Mouse (Mus musculus) hindbrain, embryonic 11.5 days (tissue): ENCODE results near the gene Mybpc3. TPM values are rescaled to one million over a fixed set of nuclear protein-coding genes. Genes with fewer than 3 reads are reported as not detected.
A peak's percentile ranks its signal among the peaks of the same experiment; 100 is the strongest.

ENCODE experiments used
- ATAC-seq: fragments of 200-750 bp; cut with Nextera tagmentation; 2 replicates; pipeline ENCODE4 v1.8.0; 2017; ENCODE audit warnings: mild to moderate bottlenecking, moderate TSS enrichment, moderate library complexity; ENCODE audit not compliant: low FRiP score
- DNase-seq: peaks from one replicate; pipeline ENCODE4 v3.0.0-alpha.2; 2015; ENCODE audit warnings: low spot score
- H3K27ac ChIP-seq: fragments of 300-500 bp; sonication (generic); 2 replicates; pipeline ENCODE4 v1.5.1; 2014; ENCODE audit warnings: mild to moderate bottlenecking, low read depth, low read length
- H3K27me3 ChIP-seq: fragments of 300-500 bp; sonication (generic); 2 replicates; pipeline ENCODE4 v1.6.1; 2014; ENCODE audit warnings: mild to moderate bottlenecking, low read length, moderate library complexity, mixed read lengths; ENCODE audit not compliant: control insufficient read depth, insufficient read depth
- H3K36me3 ChIP-seq: fragments of 300-500 bp; sonication (generic); 2 replicates; pipeline ENCODE4 v1.6.1; 2014; ENCODE audit warnings: mild to moderate bottlenecking, low read length, moderate library complexity, mixed read lengths; ENCODE audit not compliant: control insufficient read depth, insufficient read depth
- H3K4me1 ChIP-seq: fragments of 300-500 bp; sonication (generic); replicated peaks from 2 replicates; pipeline ENCODE4 v1.6.1; 2014; ENCODE audit warnings: low read length, mixed read lengths; ENCODE audit not compliant: control insufficient read depth, insufficient read depth
- H3K4me2 ChIP-seq: fragments of 300-500 bp; sonication (generic); replicated peaks from 2 replicates; pipeline ENCODE4 v1.6.1; 2014; ENCODE audit warnings: mild to moderate bottlenecking, low read depth, low read length
- H3K4me3 ChIP-seq: fragments of 300-500 bp; sonication (generic); 2 replicates; pipeline ENCODE4 v1.5.1; 2014; ENCODE audit warnings: low read depth, low read length
- H3K9ac ChIP-seq: fragments of 300-500 bp; sonication (generic); 2 replicates; pipeline ENCODE4 v1.6.1; 2014; ENCODE audit warnings: low read depth, low read length
- H3K9me3 ChIP-seq: fragments of 300-500 bp; sonication (generic); 2 replicates; pipeline ENCODE4 v1.6.1; 2016; ENCODE audit warnings: low read length; ENCODE audit not compliant: control insufficient read depth
- WGBS: fragments of 180-500 bp; shearing (Covaris S2); extraction: QIAGEN DNeasy Blood & Tissue Kit; methylation state at CpG from one replicate; pipeline ENCODE4 v1.1.7; 2014; 5-methylcytosine and 5-hydroxymethylcytosine counted together
- polyA plus RNA-seq: library from polyadenylated mRNA; unstranded; fragments of >200 nt; fragmentation: Nextera tagmentation; extraction: Ambion mirVana; gene quantifications from 2 replicates; pipeline ENCODE4 v1.2.1, GENCODE M21; 2014

The Mybpc3 gene
- polyA plus RNA-seq, 1 experiment from 2014 or later, result not detected

DNA sequence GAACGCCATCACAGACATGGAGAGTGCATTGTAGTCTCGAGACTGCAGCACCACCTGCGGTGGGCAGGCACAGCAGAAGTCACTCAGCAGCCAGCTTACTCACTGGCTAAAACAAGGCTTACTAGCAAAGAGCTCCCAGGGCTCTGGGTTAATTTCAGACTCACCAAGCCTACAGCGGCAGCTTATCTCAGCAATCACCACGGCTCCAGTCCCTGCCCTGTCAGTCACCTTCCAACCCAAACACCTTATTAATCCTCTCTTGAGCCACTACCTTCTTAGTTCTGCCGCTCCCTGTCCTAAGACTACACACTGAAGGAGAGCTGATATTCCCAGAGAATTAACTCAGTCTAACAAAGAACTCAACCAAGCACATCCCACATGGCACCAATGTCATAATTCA lies 58.3 kb downstream of the Mybpc3 start:
- Histone ChIP-seq H3K4me3 (no peak overlapping the region), H3K9ac (no peak overlapping the region), H3K27me3 (no peaks in the 10 kb centered on the region), H3K4me1 (no peaks in the 10 kb centered on the region), H3K9me3 (no peaks in the 10 kb centered on the region), H3K4me2 (no peak overlapping the region), H3K27ac (no peak overlapping the region), H3K36me3 (peaks cover 3% of the 10 kb centered on the region; the same call in 1 of the 2 replicates)
- ATAC-seq (no peak), DNase-seq (no peak)
- 77% methylated on average over 6 of the region's 6 CpGs for WGBS

DNA sequence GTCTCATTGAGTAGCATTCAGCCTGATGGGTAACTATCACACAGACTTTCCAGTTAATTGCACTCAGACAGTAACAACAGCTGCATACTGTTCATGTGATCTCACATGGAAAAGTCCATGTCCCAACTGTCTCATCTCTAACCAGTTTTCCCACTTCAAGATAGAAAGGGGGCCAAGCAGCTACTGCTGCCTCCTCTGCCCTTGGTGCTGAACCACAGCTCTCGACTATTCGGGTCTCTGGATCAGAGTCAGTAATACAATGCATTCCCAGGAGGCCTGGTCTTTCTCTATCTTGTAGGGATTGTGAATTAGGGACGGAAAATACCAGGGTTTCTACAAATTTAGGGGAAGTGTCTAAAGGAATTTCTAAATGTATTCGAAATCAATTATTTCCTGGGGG lies 61.9 kb downstream of the Mybpc3 start:
- Histone ChIP-seq H3K27me3 (no peaks in the 10 kb centered on the region), H3K9me3 (no peaks in the 10 kb centered on the region), H3K4me2 (no peak overlapping the region), H3K27ac (no peak overlapping the region), H3K36me3 (no peaks in the 10 kb centered on the region), H3K9ac (no peak overlapping the region), H3K4me1 (no peaks in the 10 kb centered on the region), H3K4me3 (no peak overlapping the region)
- ATAC-seq, result no peak
- no peak for DNase-seq
- 41% methylated on average over 4 of the region's 4 CpGs for WGBS

GRCm38 (mm10) chr2:91180706-91181105 lies 62.8 kb downstream of the Mybpc3 start:
- H3K9ac ChIP-seq, result no peak overlapping the region
- no peak overlapping the region for H3K4me2 ChIP-seq
- no peaks in the 10 kb centered on the region for H3K4me1 ChIP-seq
- no peak for ATAC-seq
- H3K4me3 ChIP-seq, result no peak overlapping the region
- H3K27me3 ChIP-seq, result no peaks in the 10 kb centered on the region
- H3K27ac ChIP-seq, result no peak overlapping the region
- 78% methylated on average over 5 of the region's 5 CpGs for WGBS
- H3K9me3 ChIP-seq, result no peaks in the 10 kb centered on the region
- DNase-seq, result no peak
- no peaks in the 10 kb centered on the region for H3K36me3 ChIP-seq

GRCm38 (mm10) chr2:91182016-91182404 lies 64.1 kb downstream of the Mybpc3 start:
- no peak for ATAC-seq
- peak; percentile 39 for DNase-seq
- peak overlapping the region; percentile 64 for H3K9ac ChIP-seq
- H3K4me3 ChIP-seq, result peak overlapping the region; percentile 94
- H3K27me3 ChIP-seq, result no peaks in the 10 kb centered on the region
- no peaks in the 10 kb centered on the region for H3K4me1 ChIP-seq
- no peaks in the 10 kb centered on the region for H3K36me3 ChIP-seq
- peak overlapping the region; percentile 82 for H3K4me2 ChIP-seq
- no peaks in the 10 kb centered on the region for H3K9me3 ChIP-seq
- WGBS, result 12% methylated on average over 8 of the region's 8 CpGs
- peak overlapping the region; percentile 80 for H3K27ac ChIP-seq

DNA sequence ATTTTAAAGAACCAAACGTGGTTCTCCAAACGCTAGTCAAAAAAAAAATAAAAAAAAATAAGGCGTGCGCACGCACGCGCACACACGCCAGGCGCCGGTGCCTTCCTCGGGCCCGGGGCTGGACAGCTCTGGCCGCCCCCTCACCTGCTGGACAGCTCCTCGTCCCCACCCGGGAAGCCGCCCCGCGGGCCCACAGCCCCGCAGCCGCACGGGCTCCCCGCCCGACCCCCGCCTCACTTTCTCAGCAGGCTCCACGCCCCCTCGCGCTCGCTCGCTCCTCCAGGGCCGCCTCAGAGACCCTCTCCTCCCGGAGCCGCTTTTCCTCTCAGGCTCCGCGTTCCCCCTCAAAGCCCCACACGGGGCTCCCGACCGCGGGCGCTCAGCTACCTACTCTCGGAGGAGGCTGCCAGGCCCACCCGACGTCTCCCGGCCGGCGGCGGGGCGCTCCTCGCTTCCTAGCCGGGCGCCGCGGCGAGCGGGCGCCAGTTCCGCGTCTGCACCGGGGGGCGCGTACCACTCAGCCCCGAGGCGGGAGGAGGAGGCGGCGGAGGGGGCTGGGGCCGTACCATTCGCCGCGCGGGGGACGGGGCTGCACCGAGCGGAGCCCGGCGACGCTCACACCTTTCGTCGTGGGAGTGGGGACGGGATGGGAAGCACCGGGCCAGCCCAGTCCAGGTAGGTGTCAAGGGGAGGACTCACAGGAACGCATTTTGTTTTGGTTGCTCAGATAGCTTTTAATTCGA lies 64.6 kb downstream of the Mybpc3 start:
- Histone ChIP-seq H3K36me3 (no peaks in the 10 kb centered on the region), H3K4me1 (no peaks in the 10 kb centered on the region), H3K9ac (peak overlapping the region; percentile 64), H3K4me3 (peak overlapping the region; percentile 94), H3K27me3 (no peaks in the 10 kb centered on the region), H3K4me2 (peak overlapping the region; percentile 82), H3K9me3 (no peaks in the 10 kb centered on the region), H3K27ac (peak overlapping the region; percentile 80)
- DNase-seq (peak; percentile 87), ATAC-seq (peak; percentile 95)
- under 1% methylated on average over 71 of the region's 81 CpGs for WGBS

- peak; percentile 96 for ATAC-seq
- Histone ChIP-seq H3K4me3 (peak overlapping the region; percentile 94), H3K36me3 (no peaks in the 10 kb centered on the region), H3K4me2 (peak overlapping the region; percentile 82), H3K4me1 (no peaks in the 10 kb centered on the region), H3K9me3 (no peaks in the 10 kb centered on the region), H3K27me3 (no peaks in the 10 kb centered on the region), H3K27ac (peak overlapping the region; percentile 80), H3K9ac (peak overlapping the region; percentile 64)
- 0% methylated on average over 9 of the region's 9 CpGs for WGBS
- peak; percentile 95 for DNase-seq
Observed at GRCm38 (mm10) chr2:91183148-91183513, 65.2 kb downstream of the Mybpc3 start.

DNA sequence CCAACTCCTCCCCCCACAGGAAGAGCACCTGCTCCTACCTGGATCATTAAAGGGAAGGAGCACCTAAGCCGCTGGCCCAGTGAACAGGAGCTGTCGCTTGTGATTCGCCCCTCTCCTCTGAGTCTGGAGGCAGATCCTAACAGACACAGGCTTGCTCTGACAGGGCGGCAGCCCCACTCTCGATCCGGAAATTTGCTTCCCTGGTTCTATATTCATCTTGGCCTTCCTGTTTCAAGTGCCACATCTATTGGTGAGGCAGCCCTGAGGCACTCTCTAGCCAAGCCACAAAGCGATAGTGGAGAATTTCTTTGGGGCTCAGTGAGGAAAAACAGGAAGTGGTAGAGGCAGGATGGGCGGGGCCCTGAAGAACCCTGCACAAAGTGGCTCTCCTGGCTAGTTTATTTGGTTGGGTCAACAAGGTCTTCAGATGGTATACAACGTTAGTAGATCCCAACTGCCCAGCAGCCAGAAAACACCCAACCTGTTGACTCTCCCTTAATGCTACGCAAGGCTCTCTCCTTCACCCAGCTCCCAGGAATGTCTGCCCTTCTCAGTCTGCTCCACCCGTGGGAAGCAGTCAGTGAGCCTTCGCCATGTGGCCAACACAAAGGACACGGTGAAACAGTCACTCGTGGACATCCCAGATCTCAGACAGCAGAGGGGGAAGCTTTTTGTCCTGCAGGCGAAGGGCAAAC lies 65.9 kb downstream of the Mybpc3 start, which contains the start of gene Madd:
Madd (minus strand) TSS at position 127 of the 695 bp plus-strand sequence.
- Histone ChIP-seq H3K27ac (peak within 1 kb of the TSS; percentile 80), H3K4me3 (peak within 1 kb of the TSS; percentile 94), H3K4me2 (peak within 1 kb of the TSS; percentile 82), H3K9me3 (no peaks in the 10 kb centered on the region), H3K36me3 (no peaks in the 10 kb centered on the region), H3K4me1 (no peaks in the 10 kb centered on the region), H3K9ac (peak within 1 kb of the TSS; percentile 64), H3K27me3 (no peaks in the 10 kb centered on the region)
- no peak for DNase-seq
- peak; percentile 2; the same call in 1 of the 2 replicates for ATAC-seq
- 68% methylated on average over 15 of the region's 15 CpGs for WGBS
